Mouse (Mus musculus) intestine, embryonic 16.5 days (tissue): ENCODE results near the gene Lrr1. TPM values are rescaled to one million over a fixed set of nuclear protein-coding genes. Genes with fewer than 3 reads are reported as not detected.

Experiments
- ATAC-seq: fragments of 200-750 bp; cut with Nextera tagmentation; 2 replicates; pipeline ENCODE4 v1.8.0; 2017; ENCODE audit warnings: moderate TSS enrichment, moderate library complexity
- H3K27ac ChIP-seq: fragments of 300-500 bp; sonication (generic); 2 replicates; pipeline ENCODE4 v1.5.1; 2014; ENCODE audit warnings: mild to moderate bottlenecking, low read length
- H3K27me3 ChIP-seq: fragments of 300-500 bp; sonication (generic); replicated peaks from 2 replicates; pipeline ENCODE4 v1.6.1; 2014; ENCODE audit warnings: low read length, control low read depth, mixed read lengths; ENCODE audit not compliant: control insufficient read depth, insufficient read depth
- H3K36me3 ChIP-seq: fragments of 300-500 bp; sonication (generic); 2 replicates; pipeline ENCODE4 v1.6.1; 2014; ENCODE audit warnings: low read length, control low read depth; ENCODE audit not compliant: control insufficient read depth, insufficient read depth
- H3K4me1 ChIP-seq: fragments of 300-500 bp; sonication (generic); 2 replicates; pipeline ENCODE4 v1.6.1; 2014; ENCODE audit warnings: low read length, control low read depth, mixed read lengths; ENCODE audit not compliant: control insufficient read depth, insufficient read depth
- H3K4me2 ChIP-seq: fragments of 300-500 bp; sonication (generic); 2 replicates; pipeline ENCODE4 v1.6.1; 2014; ENCODE audit warnings: low read depth, low read length, control low read depth
- H3K4me3 ChIP-seq: fragments of 300-500 bp; sonication (generic); 2 replicates; pipeline ENCODE4 v1.5.1; 2014; ENCODE audit warnings: mild to moderate bottlenecking, low read length
- H3K9ac ChIP-seq: fragments of 300-500 bp; sonication (generic); 2 replicates; pipeline ENCODE4 v1.6.1; 2014; ENCODE audit warnings: low read depth, low read length
- H3K9me3 ChIP-seq: fragments of 300-500 bp; sonication (generic); 2 replicates; pipeline ENCODE4 v1.6.1; 2016; ENCODE audit warnings: low read length, control low read depth; ENCODE audit not compliant: control insufficient read depth
- WGBS: fragments of 180-500 bp; shearing (Covaris S2); extraction: QIAGEN DNeasy Blood & Tissue Kit; methylation state at CpG from one replicate; pipeline ENCODE4 v1.1.7; 2014; 5-methylcytosine and 5-hydroxymethylcytosine counted together
- polyA plus RNA-seq: library from polyadenylated mRNA; unstranded; fragments of >200 nt; fragmentation: Nextera tagmentation; extraction: Ambion mirVana; gene quantifications from 2 replicates; pipeline ENCODE4 v1.2.1, GENCODE M21; 2015

Lrr1 gene
- polyA plus RNA-seq, 1 experiment from 2014 or later: 17.3 TPM

GRCm38 (mm10) chr12:69191396-69191795 lies 22.8 kb downstream of the Lrr1 start:
- H3K36me3 ChIP-seq: peaks cover 6% of the 10 kb centered on the region
- no peak overlapping the region for H3K27ac ChIP-seq
- no peak overlapping the region for H3K4me2 ChIP-seq
- H3K9ac ChIP-seq: no peak overlapping the region
- peaks cover 14% of the 10 kb centered on the region for H3K4me1 ChIP-seq
- no peak for ATAC-seq
- 93% methylated on average over 5 of the region's 5 CpGs for WGBS
- no peaks in the 10 kb centered on the region for H3K9me3 ChIP-seq
- no peak overlapping the region for H3K4me3 ChIP-seq
- H3K27me3 ChIP-seq: no peaks in the 10 kb centered on the region

- ATAC-seq: no peak
- no peak overlapping the region for H3K9ac ChIP-seq
- no peak overlapping the region for H3K4me2 ChIP-seq
- no peak overlapping the region for H3K27ac ChIP-seq
- peaks cover 5% of the 10 kb centered on the region; the same call in 1 of the 2 replicates for H3K4me1 ChIP-seq
- no peaks in the 10 kb centered on the region for H3K9me3 ChIP-seq
- H3K36me3 ChIP-seq: peaks cover 6% of the 10 kb centered on the region
- H3K4me3 ChIP-seq: no peak overlapping the region
- 91% methylated on average over 2 of the region's 2 CpGs for WGBS
- H3K27me3 ChIP-seq: no peaks in the 10 kb centered on the region
These were observed 24.0 kb downstream of the Lrr1 start for GRCm38 (mm10) chr12:69192637-69193036.

DNA sequence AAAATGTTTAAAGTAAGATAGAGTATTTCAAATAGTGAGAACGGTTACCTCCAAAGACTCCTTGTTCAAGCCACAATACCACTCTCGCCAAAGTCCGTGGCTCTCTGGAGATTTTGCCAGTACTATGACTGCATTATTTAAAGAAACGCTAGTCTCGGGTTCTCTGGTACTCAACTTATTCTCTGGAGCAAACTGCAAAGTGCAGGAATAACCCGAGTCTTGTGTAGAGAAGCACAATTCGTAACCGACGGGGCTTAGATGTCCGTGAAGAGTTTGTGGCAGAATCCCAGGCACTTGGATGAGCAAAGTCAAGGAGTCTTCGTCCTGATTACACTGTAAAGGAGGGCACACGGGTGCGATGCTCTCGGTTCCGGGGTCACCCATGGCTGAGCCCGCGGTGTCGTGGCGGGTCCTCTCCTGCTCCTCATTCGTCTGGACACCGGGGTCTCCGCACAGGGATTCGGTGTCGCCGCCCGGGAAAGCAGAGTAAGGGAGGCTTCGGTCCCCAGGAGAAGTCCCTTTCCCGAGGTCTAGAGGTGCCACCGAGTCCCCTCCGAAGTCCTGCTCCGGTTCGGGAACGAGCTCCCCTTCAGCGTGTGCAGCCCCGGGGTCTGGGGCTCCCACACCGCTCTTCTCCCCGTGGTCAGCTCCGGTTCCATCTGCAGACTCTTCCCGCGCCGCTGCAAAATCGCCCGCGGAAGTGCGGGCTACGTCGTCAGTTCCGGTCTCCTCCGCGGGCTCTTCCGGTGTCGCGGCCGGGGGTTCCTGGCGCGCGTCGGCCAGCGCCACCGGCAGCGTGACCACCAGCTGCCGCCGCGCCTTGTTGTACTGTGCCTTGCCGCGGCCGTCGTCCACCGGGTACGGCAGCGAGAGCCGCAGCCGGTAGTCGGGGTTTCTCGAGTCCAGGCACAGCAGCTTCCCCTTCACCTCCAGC lies 28.1 kb downstream of the Lrr1 start, which contains the start of gene Gm49383:
Gm49383 (minus strand) TSS at position 661 of the 934 bp plus-strand sequence.
- peak within 1 kb of the TSS; percentile 88 for H3K9ac ChIP-seq
- H3K9me3 ChIP-seq: no peaks in the 10 kb centered on the region
- peaks cover 19% of the 10 kb centered on the region for H3K4me1 ChIP-seq
- WGBS: under 1% methylated on average over 75 of the region's 75 CpGs
- peak; percentile 75 for ATAC-seq
- H3K36me3 ChIP-seq: peaks cover 5% of the 10 kb centered on the region; the same call in 1 of the 2 replicates
- H3K4me2 ChIP-seq: peak within 1 kb of the TSS; percentile 97
- no peaks in the 10 kb centered on the region for H3K27me3 ChIP-seq
- peak within 1 kb of the TSS; percentile 96 for H3K4me3 ChIP-seq
- H3K27ac ChIP-seq: peak within 1 kb of the TSS; percentile 89

DNA sequence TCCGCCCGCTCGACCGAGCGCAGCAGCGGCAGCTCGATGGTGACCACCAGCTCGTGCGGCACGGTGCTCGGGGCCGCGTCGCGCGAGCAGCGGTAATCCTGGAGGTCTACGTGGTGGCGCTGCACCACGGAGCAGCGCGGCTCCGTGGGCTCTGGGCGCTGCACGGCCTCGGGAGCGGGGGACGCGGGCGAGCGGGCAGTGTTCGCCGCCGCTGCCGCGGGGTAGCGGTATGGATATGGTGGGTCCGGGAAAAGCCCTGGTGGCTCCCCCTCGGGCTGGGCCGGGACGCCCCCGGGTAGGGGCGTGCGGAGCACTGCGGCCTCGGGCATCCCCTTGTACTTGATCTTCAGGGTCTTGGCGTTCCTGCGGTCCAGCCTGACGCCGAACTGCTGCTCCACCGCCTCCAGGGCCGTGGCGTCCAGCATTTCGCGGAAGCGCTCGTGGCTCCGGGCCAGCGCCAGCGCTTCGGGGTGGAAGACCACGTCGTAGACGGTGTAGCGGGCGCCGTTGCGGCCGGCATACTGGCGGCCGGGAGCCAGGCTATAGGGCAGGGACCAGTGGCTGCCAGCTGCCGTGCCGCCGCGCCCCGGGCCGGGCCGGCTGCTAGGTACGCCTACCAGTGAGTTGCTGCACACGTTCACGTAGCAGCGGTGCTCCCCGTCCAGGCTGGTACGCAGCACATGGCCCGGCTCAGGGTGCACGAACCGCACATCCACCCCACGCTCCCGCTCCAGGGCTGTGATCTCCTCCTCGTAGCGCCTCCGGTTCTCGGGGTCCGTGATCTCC lies 29.0 kb downstream of the Lrr1 start:
- Histone ChIP-seq H3K27me3 (no peaks in the 10 kb centered on the region), H3K4me1 (peaks cover 19% of the 10 kb centered on the region), H3K36me3 (peaks cover 7% of the 10 kb centered on the region), H3K4me2 (peak overlapping the region; percentile 97), H3K9me3 (no peaks in the 10 kb centered on the region), H3K4me3 (peak overlapping the region; percentile 96), H3K9ac (peak overlapping the region; percentile 88), H3K27ac (peak overlapping the region; percentile 89)
- ATAC-seq: peak; percentile 82
- under 1% methylated on average over 94 of the region's 94 CpGs for WGBS

DNA sequence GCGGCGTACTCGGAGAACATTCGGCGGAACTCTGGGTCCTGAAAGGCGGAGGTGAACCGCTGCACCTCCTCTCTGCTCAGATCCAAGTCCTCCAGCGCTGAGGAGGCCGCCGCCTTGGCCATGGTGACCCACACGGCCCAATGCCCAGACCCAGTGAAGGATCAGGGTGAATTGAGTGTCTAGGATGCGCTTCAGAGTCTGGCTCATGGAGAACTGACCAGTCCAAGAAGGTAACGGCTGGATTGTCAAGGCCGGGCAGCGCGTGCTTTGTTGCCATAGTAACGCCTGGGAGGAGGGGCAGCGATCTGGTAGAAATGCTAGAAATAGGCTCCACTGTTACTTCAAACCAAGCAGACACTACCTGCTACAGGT lies 29.5 kb downstream of the Lrr1 start, which contains the start of gene Dnaaf2:
Dnaaf2 (minus strand) TSS at position 266 of the 372 bp plus-strand sequence.
- Histone ChIP-seq H3K4me1 (peaks cover 19% of the 10 kb centered on the region), H3K27me3 (no peaks in the 10 kb centered on the region), H3K4me2 (peak within 1 kb of the TSS; percentile 97), H3K4me3 (peak within 1 kb of the TSS; percentile 96), H3K36me3 (peaks cover 7% of the 10 kb centered on the region), H3K9ac (peak within 1 kb of the TSS; percentile 88), H3K27ac (peak within 1 kb of the TSS; percentile 89), H3K9me3 (no peaks in the 10 kb centered on the region)
- ATAC-seq: peak; percentile 45
- under 1% methylated on average over 18 of the region's 18 CpGs for WGBS

- H3K27me3 ChIP-seq: no peaks in the 10 kb centered on the region
- H3K9me3 ChIP-seq: no peaks in the 10 kb centered on the region
- peaks cover 19% of the 10 kb centered on the region for H3K4me1 ChIP-seq
- H3K4me3 ChIP-seq: no peak overlapping the region
- no peak overlapping the region for H3K4me2 ChIP-seq
- no peak overlapping the region for H3K9ac ChIP-seq
- ATAC-seq: peak; percentile 64
- peaks cover 7% of the 10 kb centered on the region for H3K36me3 ChIP-seq
- H3K27ac ChIP-seq: no peak overlapping the region
These were observed 30.4 kb downstream of the Lrr1 start for GRCm38 (mm10) chr12:69198985-69199384.

GRCm38 (mm10) chr12:69204052-69204833 lies 35.6 kb downstream of the Lrr1 start, which contains the start of gene Gm49384:
TSS of gene Gm49384 (minus strand) at chr12:69204267.
- peaks cover 6% of the 10 kb centered on the region for H3K4me1 ChIP-seq
- H3K27me3 ChIP-seq: no peaks in the 10 kb centered on the region
- H3K4me2 ChIP-seq: no peak within 1 kb of the TSS
- H3K9ac ChIP-seq: no peak within 1 kb of the TSS
- H3K4me3 ChIP-seq: no peak within 1 kb of the TSS
- 78% methylated on average over 16 of the region's 16 CpGs for WGBS
- no peak within 1 kb of the TSS for H3K27ac ChIP-seq
- ATAC-seq: no peak
- peaks cover 7% of the 10 kb centered on the region for H3K36me3 ChIP-seq
- no peaks in the 10 kb centered on the region for H3K9me3 ChIP-seq

DNA sequence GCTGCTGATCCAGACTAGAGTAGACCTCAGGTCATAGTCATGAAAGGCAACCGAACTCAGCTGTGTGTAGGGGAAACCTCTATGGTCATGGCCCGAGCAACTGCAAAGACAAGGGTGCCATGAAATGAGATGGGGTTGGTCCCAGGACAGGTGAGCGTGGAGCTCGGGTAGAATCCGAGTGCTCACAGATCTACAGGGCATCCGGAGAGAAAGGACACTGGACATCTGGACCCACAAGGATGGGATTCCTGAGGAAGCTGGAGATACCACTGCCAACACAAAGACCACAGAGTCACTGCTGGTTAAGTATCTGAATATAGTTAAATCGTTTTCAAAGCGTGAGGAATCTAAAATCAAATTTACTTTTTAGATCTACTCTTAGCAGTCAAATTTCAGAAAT lies 38.8 kb downstream of the Lrr1 start:
- Histone ChIP-seq H3K9ac (no peak overlapping the region), H3K27ac (no peak overlapping the region), H3K4me3 (no peak overlapping the region), H3K9me3 (no peaks in the 10 kb centered on the region), H3K36me3 (peaks cover 5% of the 10 kb centered on the region), H3K4me2 (no peak overlapping the region), H3K27me3 (no peaks in the 10 kb centered on the region), H3K4me1 (no peaks in the 10 kb centered on the region)
- ATAC-seq: no peak
- WGBS: 94% methylated on average over 8 of the region's 8 CpGs
